Mouse (Mus musculus) G1E (cell line): ENCODE results near the gene Tmem30c. TPM values are rescaled to one million over a fixed set of nuclear protein-coding genes. Genes with fewer than 3 reads are reported as not detected.

Experiments used
- ATAC-seq: 2 replicates; pipeline ENCODE4 v1.8.0; 2016; ENCODE audit warnings: mild to moderate bottlenecking; ENCODE audit not compliant: insufficient number of reproducible peaks, poor library complexity, low FRiP score, severe bottlenecking; ENCODE audit errors: extremely low read depth
- DNase-seq: peaks from one replicate; pipeline ENCODE4 v3.0.0; 2012; ENCODE audit warnings: low spot score
- H3K27me3 ChIP-seq: 2 replicates; pipeline ENCODE4 v1.6.1; 2012; ENCODE audit warnings: mild to moderate bottlenecking, low read length, inconsistent platforms; ENCODE audit not compliant: insufficient read depth
- H3K36me3 ChIP-seq: replicated peaks from 2 replicates; pipeline ENCODE3; 2012; ENCODE audit warnings: mild to moderate bottlenecking, inconsistent platforms
- H3K4me1 ChIP-seq: 2 replicates; pipeline ENCODE4 v1.6.1; 2012; ENCODE audit warnings: low read depth, low read length, inconsistent platforms, mixed read lengths; ENCODE audit not compliant: insufficient read depth
- H3K4me3 ChIP-seq: 2 replicates; pipeline ENCODE4 v1.5.1; 2012; ENCODE audit warnings: low read depth, mild to moderate bottlenecking, inconsistent platforms, low read length, moderate library complexity, mixed read lengths
- H3K9me3 ChIP-seq: replicated peaks from 2 replicates; pipeline ENCODE4 v1.6.1; 2012; ENCODE audit warnings: inconsistent platforms
- CTCF ChIP-seq: IDR thresholded peaks from 2 replicates; pipeline ENCODE4 v1.5.1; 2012; ENCODE audit warnings: low read depth, low read length, inconsistent platforms, mixed read lengths
- GATA1 ChIP-seq: IDR thresholded peaks from 2 replicates; pipeline ENCODE4 v1.6.1; 2012; ENCODE audit warnings: borderline replicate concordance, low read length, inconsistent platforms, mixed read lengths
- GATA2 ChIP-seq: IDR thresholded peaks from 2 replicates; pipeline ENCODE4 v1.6.1; 2012; ENCODE audit warnings: low read depth, low read length, inconsistent platforms, borderline replicate concordance
- POLR2AphosphoS5 ChIP-seq: IDR thresholded peaks from 2 replicates; pipeline ENCODE4 v1.6.1; 2012; ENCODE audit warnings: low read depth, low read length, inconsistent platforms; ENCODE audit not compliant: insufficient replicate concordance
- TAL1 ChIP-seq: conservative IDR thresholded peaks from 2 replicates; pipeline ENCODE4 v1.6.1; 2012; ENCODE audit warnings: low read depth, low read length, inconsistent platforms, mixed read lengths
- polyA plus RNA-seq: library from polyadenylated mRNA; stranded (reverse); fragments of >175 nt; gene quantifications from 2 replicates; pipeline ENCODE4 v1.2.3, GENCODE M21; 2012
- total RNA-seq, 2 experiments: library from RNA; stranded (forward) in 1 of 2; stranded (reverse) in 1 of 2; fragments of 200-1000 nt in 1 of 2; fragments of >200 nt in 1 of 2; fragmentation: Nextera tagmentation in 1 of 2; gene quantifications; 2 replicates each; pipeline ENCODE4 v1.2.3; 2014 to 2017

Tmem30c gene
- total and polyA plus RNA-seq, 3 experiments, result 0.33 TPM; not detected in 2

GRCm38 (mm10) chr16:57326996-57327395 is 34.3 kb upstream of the Tmem30c start:
- Histone ChIP-seq H3K36me3 (peaks cover 7% of the 10 kb centered on the region), H3K27me3 (no peaks in the 10 kb centered on the region), H3K9me3 (no peaks in the 10 kb centered on the region), H3K4me3 (no peak overlapping the region), H3K4me1 (no peaks in the 10 kb centered on the region)
- TF ChIP-seq GATA1 (no peak), GATA2 (no peak), TAL1 (no peak), POLR2AphosphoS5 (no peak), CTCF (no peak)
- ATAC-seq (no peak), DNase-seq (no peak)

- H3K4me1 ChIP-seq, result no peaks in the 10 kb centered on the region
Measured at GRCm38 (mm10) chr16:57319284-57320124, 26.8 kb upstream of the Tmem30c start.

GRCm38 (mm10) chr16:57318637-57319125 is 26.0 kb upstream of the Tmem30c start:
- Histone ChIP-seq H3K9me3 (no peaks in the 10 kb centered on the region), H3K36me3 (peaks cover 35% of the 10 kb centered on the region), H3K4me3 (no peak overlapping the region), H3K4me1 (no peaks in the 10 kb centered on the region), H3K27me3 (no peaks in the 10 kb centered on the region)
- DNase-seq (no peak), ATAC-seq (no peak)
- TF ChIP-seq CTCF (no peak), POLR2AphosphoS5 (no peak), GATA2 (no peak), GATA1 (no peak), TAL1 (no peak)

More at GRCm38 (mm10) chr16:57319284-57320124, 26.8 kb upstream of the Tmem30c start:
- DNase-seq, result no peak
- no peak for ATAC-seq
- peaks cover 30% of the 10 kb centered on the region for H3K36me3 ChIP-seq
- TF ChIP-seq GATA2 (no peak), CTCF (no peak), POLR2AphosphoS5 (no peak), GATA1 (no peak), TAL1 (no peak)
- H3K4me3 ChIP-seq, result no peak overlapping the region
- no peaks in the 10 kb centered on the region for H3K27me3 ChIP-seq
- H3K9me3 ChIP-seq, result no peaks in the 10 kb centered on the region

GRCm38 (mm10) chr16:57317882-57318636 is 25.4 kb upstream of the Tmem30c start:
- Histone ChIP-seq H3K4me1 (no peaks in the 10 kb centered on the region), H3K9me3 (no peaks in the 10 kb centered on the region), H3K36me3 (peaks cover 39% of the 10 kb centered on the region), H3K27me3 (no peaks in the 10 kb centered on the region), H3K4me3 (no peak overlapping the region)
- no peak for TF ChIP-seq GATA2
- DNase-seq, result no peak
- no peak for ATAC-seq

GRCm38 (mm10) chr16:57317127-57317526 is 24.5 kb upstream of the Tmem30c start:
- ATAC-seq, result no peak
- no peaks in the 10 kb centered on the region for H3K27me3 ChIP-seq

GRCm38 (mm10) chr16:57315026-57315425 is 22.4 kb upstream of the Tmem30c start:
- TF ChIP-seq TAL1 (no peak), CTCF (no peak), GATA1 (no peak), GATA2 (no peak), POLR2AphosphoS5 (no peak)
- Histone ChIP-seq H3K9me3 (no peaks in the 10 kb centered on the region), H3K4me3 (no peak overlapping the region), H3K4me1 (no peaks in the 10 kb centered on the region), H3K36me3 (peaks cover 44% of the 10 kb centered on the region), H3K27me3 (no peaks in the 10 kb centered on the region)
- no peak for DNase-seq
- no peak for ATAC-seq

More at GRCm38 (mm10) chr16:57317127-57317526, 24.5 kb upstream of the Tmem30c start:
- Histone ChIP-seq H3K4me1 (no peaks in the 10 kb centered on the region), H3K9me3 (no peaks in the 10 kb centered on the region), H3K36me3 (peaks cover 34% of the 10 kb centered on the region), H3K4me3 (no peak overlapping the region)
- TF ChIP-seq POLR2AphosphoS5, result no peak
- no peak for TF ChIP-seq CTCF
- TF ChIP-seq GATA2, result no peak
- no peak for TF ChIP-seq GATA1
- TF ChIP-seq TAL1, result no peak
- no peak for DNase-seq
